Mouse (Mus musculus): Measurements from ENCODE around the gene Gm26620. TPM values are rescaled to one million over a fixed set of nuclear protein-coding genes. Genes with fewer than 3 reads are reported as not detected.

Gene Gm26620
- polyA plus RNA-seq, 1 experiment = 0.06 TPM

- peaks cover 49% of the 10 kb centered on the region for H3K79me2 ChIP-seq (ENCODE audit: control insufficient read depth, insufficient read depth)
- H3K27me3 ChIP-seq (ENCODE audit: control insufficient read depth, insufficient read depth, insufficient read length) = no peaks in the 10 kb centered on the region
- H3ac ChIP-seq (ENCODE audit: control insufficient read depth, insufficient read length) = peak within 1 kb of the TSS; percentile 48
- peak within 1 kb of the TSS; percentile 74 for H3K4me2 ChIP-seq (ENCODE audit: low read depth)
- peak within 1 kb of the TSS; percentile 97 for H3K4me3 ChIP-seq
- no peaks in the 10 kb centered on the region for H3K36me3 ChIP-seq (ENCODE audit: control insufficient read depth, insufficient read depth)
- TF ChIP-seq USF1 (IDR thresholded peaks at IDR 0.05; ENCODE audit: low read depth) (no peak), MAX (IDR thresholded peaks at IDR 0.05; ENCODE audit: low read depth) (no peak), POLR2A (IDR thresholded peaks at IDR 0.05; ENCODE audit: insufficient read length, low read depth) (peak; percentile 73), CEBPB (IDR thresholded peaks at IDR 0.05; ENCODE audit: insufficient read depth, poor library complexity, severe bottlenecking) (no peak), E2F4 (IDR thresholded peaks at IDR 0.05; ENCODE audit: insufficient read depth) (peak; percentile 62), POLR2AphosphoS2 (IDR thresholded peaks at IDR 0.05; ENCODE audit: insufficient read length, low read depth) (peak; percentile 85), TCF3 (IDR thresholded peaks at IDR 0.05; ENCODE audit: insufficient read length, low read depth) (no peak), SRF (IDR thresholded peaks at IDR 0.05; ENCODE audit: control insufficient read depth, insufficient read length, low read depth) (peak; percentile 32), REST (IDR thresholded peaks at IDR 0.05; ENCODE audit: insufficient read depth, insufficient read length) (no peak), MYOD1 (IDR thresholded peaks at IDR 0.05; ENCODE audit: control insufficient read depth in 1 of 3, insufficient read length in 2 of 3, low read depth in 2 of 3) (peak in 1 of 3 experiments; percentile 0)
Measured at GRCm38 (mm10) chr1:170867691-170868105, 17.2 kb upstream of the Gm26620 start, which contains the start of gene Atf6. Atf6 (minus strand) TSS chr1:170867771.

DNA sequence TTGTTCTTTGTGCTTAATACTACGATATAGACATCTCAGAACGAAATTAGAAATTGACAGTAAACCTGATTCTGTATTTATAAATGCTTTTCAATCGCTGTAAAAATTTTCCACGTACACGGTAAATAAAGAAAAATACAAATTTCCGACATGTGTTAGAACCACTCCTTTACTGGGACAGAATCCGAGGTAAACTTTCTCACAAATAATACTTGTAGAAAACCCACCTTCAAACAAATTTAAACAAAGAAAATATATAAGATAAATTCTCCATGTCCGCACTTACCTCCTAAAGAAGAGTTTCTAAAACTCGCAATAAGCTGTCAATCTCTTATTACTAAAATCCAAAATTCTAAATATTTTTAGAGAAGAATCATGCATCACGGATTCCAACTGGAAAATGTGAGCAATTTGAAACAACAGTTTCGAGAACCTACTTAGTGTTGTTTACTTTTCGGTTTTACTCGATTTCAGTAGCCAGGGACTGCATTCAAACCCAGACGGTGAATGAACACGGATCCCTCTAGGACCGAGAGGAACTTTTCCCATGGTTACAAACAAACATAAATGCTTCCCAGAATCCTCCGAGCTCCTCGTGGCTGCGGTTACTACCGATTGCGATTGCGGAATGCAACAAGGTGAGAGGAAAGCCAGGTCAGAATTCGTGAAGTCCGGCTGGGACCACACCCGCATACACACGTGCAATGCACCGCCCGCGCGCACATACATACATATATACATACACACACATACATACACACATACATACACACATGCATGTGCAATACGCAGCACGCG lies 16.6 kb upstream of the Gm26620 start:
- TF ChIP-seq MAX (IDR thresholded peaks at IDR 0.05; ENCODE audit: low read depth) (peak; percentile 96), SRF (IDR thresholded peaks at IDR 0.05; ENCODE audit: control insufficient read depth, insufficient read length, low read depth) (no peak), POLR2AphosphoS2 (IDR thresholded peaks at IDR 0.05; ENCODE audit: insufficient read length, low read depth) (peak; percentile 65), TCF3 (IDR thresholded peaks at IDR 0.05; ENCODE audit: insufficient read length, low read depth) (no peak), E2F4 (IDR thresholded peaks at IDR 0.05; ENCODE audit: insufficient read depth) (no peak), USF1 (IDR thresholded peaks at IDR 0.05; ENCODE audit: low read depth) (no peak), MYOD1 (IDR thresholded peaks at IDR 0.05; ENCODE audit: control insufficient read depth in 1 of 3, insufficient read length in 2 of 3, low read depth in 2 of 3) (no peak), REST (IDR thresholded peaks at IDR 0.05; ENCODE audit: insufficient read depth, insufficient read length) (no peak), POLR2A (IDR thresholded peaks at IDR 0.05; ENCODE audit: insufficient read length, low read depth) (peak; percentile 65), TCF12 (IDR thresholded peaks at IDR 0.05; ENCODE audit: insufficient read depth, poor library complexity, severe bottlenecking) (no peak), CEBPB (IDR thresholded peaks at IDR 0.05; ENCODE audit: insufficient read depth, poor library complexity, severe bottlenecking) (peak; percentile 90)
- peak overlapping the region; percentile 71 for H3K4me2 ChIP-seq (ENCODE audit: low read depth)
- H3K27me3 ChIP-seq (ENCODE audit: control insufficient read depth, insufficient read depth, insufficient read length) = no peaks in the 10 kb centered on the region
- H3K79me2 ChIP-seq (ENCODE audit: control insufficient read depth, insufficient read depth) = peaks cover 43% of the 10 kb centered on the region
- no peaks in the 10 kb centered on the region for H3K36me3 ChIP-seq (ENCODE audit: control insufficient read depth, insufficient read depth)
- peak overlapping the region; percentile 97 for H3K4me3 ChIP-seq
- peak overlapping the region; percentile 48 for H3ac ChIP-seq (ENCODE audit: control insufficient read depth, insufficient read length)

DNA sequence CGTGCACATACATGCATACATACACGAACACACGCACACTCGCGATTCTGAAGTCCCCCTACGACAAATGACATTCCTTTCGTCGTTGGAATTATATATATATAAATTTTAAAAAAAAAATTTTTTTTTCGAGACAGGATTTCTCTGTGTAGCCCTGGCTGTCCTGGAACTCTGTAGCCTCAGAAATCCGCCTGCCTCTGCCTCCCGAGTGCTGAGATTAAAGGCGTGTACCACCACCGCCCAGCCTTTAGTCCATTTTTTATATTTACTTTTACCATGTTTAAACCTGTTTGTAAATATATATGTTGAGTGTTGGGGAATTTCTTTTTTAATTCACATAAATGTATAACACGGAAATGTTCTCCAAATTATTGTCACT lies 16.0 kb upstream of the Gm26620 start:
- peak overlapping the region; percentile 71 for H3K4me2 ChIP-seq (ENCODE audit: low read depth)
- H3K27me3 ChIP-seq (ENCODE audit: control insufficient read depth, insufficient read depth, insufficient read length) = no peaks in the 10 kb centered on the region
- H3ac ChIP-seq (ENCODE audit: control insufficient read depth, insufficient read length) = peak overlapping the region; percentile 48
- H3K4me3 ChIP-seq = peak overlapping the region; percentile 97
- peaks cover 37% of the 10 kb centered on the region for H3K79me2 ChIP-seq (ENCODE audit: control insufficient read depth, insufficient read depth)
- no peaks in the 10 kb centered on the region for H3K36me3 ChIP-seq (ENCODE audit: control insufficient read depth, insufficient read depth)
- TF ChIP-seq MAX (IDR thresholded peaks at IDR 0.05; ENCODE audit: low read depth) (no peak), USF1 (IDR thresholded peaks at IDR 0.05; ENCODE audit: low read depth) (no peak), REST (IDR thresholded peaks at IDR 0.05; ENCODE audit: insufficient read depth, insufficient read length) (no peak)

- no peak for TF ChIP-seq MAX (IDR thresholded peaks at IDR 0.05; ENCODE audit: low read depth)
- no peak for TF ChIP-seq POLR2A (IDR thresholded peaks at IDR 0.05; ENCODE audit: insufficient read length, low read depth)
- no peak for TF ChIP-seq E2F4 (IDR thresholded peaks at IDR 0.05; ENCODE audit: insufficient read depth)
- TF ChIP-seq TCF12 (IDR thresholded peaks at IDR 0.05; ENCODE audit: insufficient read depth, poor library complexity, severe bottlenecking) = no peak
- TF ChIP-seq MYOD1 (IDR thresholded peaks at IDR 0.05; ENCODE audit: control insufficient read depth in 1 of 3, insufficient read length in 2 of 3, low read depth in 2 of 3) = no peak
- no peak for TF ChIP-seq POLR2AphosphoS2 (IDR thresholded peaks at IDR 0.05; ENCODE audit: insufficient read length, low read depth)
- Histone ChIP-seq H3K4me2 (ENCODE audit: low read depth) (no peak overlapping the region), H3K79me2 (ENCODE audit: control insufficient read depth, insufficient read depth) (peaks cover 12% of the 10 kb centered on the region), H3K36me3 (ENCODE audit: control insufficient read depth, insufficient read depth) (no peaks in the 10 kb centered on the region), H3K27me3 (ENCODE audit: control insufficient read depth, insufficient read depth, insufficient read length) (no peaks in the 10 kb centered on the region), H3K4me3 (no peak overlapping the region), H3ac (ENCODE audit: control insufficient read depth, insufficient read length) (no peak overlapping the region)
Measured at GRCm38 (mm10) chr1:170871402-170871801, 13.5 kb upstream of the Gm26620 start.

DNA sequence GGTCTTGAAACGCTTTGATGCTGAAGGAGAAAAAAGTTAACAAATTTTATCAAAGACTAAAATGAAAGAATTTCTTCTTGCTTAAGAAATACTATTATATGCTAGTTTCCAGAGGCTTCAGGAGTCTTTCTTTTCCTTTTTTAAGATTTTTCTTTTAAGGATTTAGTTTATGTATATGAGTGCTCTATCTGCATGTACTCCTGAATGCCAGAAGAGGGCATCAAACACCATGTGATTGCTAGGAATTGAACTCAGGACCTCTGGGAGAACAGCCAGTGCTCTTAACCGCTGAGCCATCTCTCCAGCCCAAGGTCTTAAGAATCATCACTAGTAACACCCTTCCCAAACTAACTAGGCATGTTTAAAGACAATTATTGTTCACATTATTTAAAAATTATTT lies 12.9 kb upstream of the Gm26620 start:
- Histone ChIP-seq H3K79me2 (ENCODE audit: control insufficient read depth, insufficient read depth) (peaks cover 6% of the 10 kb centered on the region), H3K27me3 (ENCODE audit: control insufficient read depth, insufficient read depth, insufficient read length) (no peaks in the 10 kb centered on the region), H3K4me2 (ENCODE audit: low read depth) (no peak overlapping the region), H3ac (ENCODE audit: control insufficient read depth, insufficient read length) (no peak overlapping the region), H3K36me3 (ENCODE audit: control insufficient read depth, insufficient read depth) (peaks cover 4% of the 10 kb centered on the region), H3K4me3 (no peak overlapping the region)
- TF ChIP-seq CEBPB (IDR thresholded peaks at IDR 0.05; ENCODE audit: insufficient read depth, poor library complexity, severe bottlenecking) (no peak), USF1 (IDR thresholded peaks at IDR 0.05; ENCODE audit: low read depth) (no peak), E2F4 (IDR thresholded peaks at IDR 0.05; ENCODE audit: insufficient read depth) (no peak), TCF12 (IDR thresholded peaks at IDR 0.05; ENCODE audit: insufficient read depth, poor library complexity, severe bottlenecking) (no peak), MAX (IDR thresholded peaks at IDR 0.05; ENCODE audit: low read depth) (no peak), POLR2A (IDR thresholded peaks at IDR 0.05; ENCODE audit: insufficient read length, low read depth) (no peak), SRF (IDR thresholded peaks at IDR 0.05; ENCODE audit: control insufficient read depth, insufficient read length, low read depth) (no peak), TCF3 (IDR thresholded peaks at IDR 0.05; ENCODE audit: insufficient read length, low read depth) (no peak), MYOD1 (IDR thresholded peaks at IDR 0.05; ENCODE audit: control insufficient read depth in 1 of 3, insufficient read length in 2 of 3, low read depth in 2 of 3) (no peak), REST (IDR thresholded peaks at IDR 0.05; ENCODE audit: insufficient read depth, insufficient read length) (no peak)

All from myocyte (in vitro differentiated cells).